Mouse (Mus musculus) activated CD4-positive, CD25-positive, alpha-beta regulatory T cell (primary cell): ENCODE results near the gene Hnrnpa3. TPM values are rescaled to one million over a fixed set of nuclear protein-coding genes. Genes with fewer than 3 reads are reported as not detected.

Source experiments
- polyA plus RNA-seq, 2 experiments: library from polyadenylated mRNA; unstranded; fragments of 100-300 nt; shearing (Covaris generic); gene quantifications; one replicate each; pipeline ENCODE4 v1.2.1; 2017

Gene Hnrnpa3
- polyA plus RNA-seq = 100 to 1,000 TPM in 1 of 2 experiments, 10 to 100 TPM in 1; 74.8 to 111 TPM

GRCm38 (mm10) chr2:75658727-75659628, at the start of gene Hnrnpa3:
Hnrnpa3 (plus strand) TSS chr2:75659261.

DNA sequence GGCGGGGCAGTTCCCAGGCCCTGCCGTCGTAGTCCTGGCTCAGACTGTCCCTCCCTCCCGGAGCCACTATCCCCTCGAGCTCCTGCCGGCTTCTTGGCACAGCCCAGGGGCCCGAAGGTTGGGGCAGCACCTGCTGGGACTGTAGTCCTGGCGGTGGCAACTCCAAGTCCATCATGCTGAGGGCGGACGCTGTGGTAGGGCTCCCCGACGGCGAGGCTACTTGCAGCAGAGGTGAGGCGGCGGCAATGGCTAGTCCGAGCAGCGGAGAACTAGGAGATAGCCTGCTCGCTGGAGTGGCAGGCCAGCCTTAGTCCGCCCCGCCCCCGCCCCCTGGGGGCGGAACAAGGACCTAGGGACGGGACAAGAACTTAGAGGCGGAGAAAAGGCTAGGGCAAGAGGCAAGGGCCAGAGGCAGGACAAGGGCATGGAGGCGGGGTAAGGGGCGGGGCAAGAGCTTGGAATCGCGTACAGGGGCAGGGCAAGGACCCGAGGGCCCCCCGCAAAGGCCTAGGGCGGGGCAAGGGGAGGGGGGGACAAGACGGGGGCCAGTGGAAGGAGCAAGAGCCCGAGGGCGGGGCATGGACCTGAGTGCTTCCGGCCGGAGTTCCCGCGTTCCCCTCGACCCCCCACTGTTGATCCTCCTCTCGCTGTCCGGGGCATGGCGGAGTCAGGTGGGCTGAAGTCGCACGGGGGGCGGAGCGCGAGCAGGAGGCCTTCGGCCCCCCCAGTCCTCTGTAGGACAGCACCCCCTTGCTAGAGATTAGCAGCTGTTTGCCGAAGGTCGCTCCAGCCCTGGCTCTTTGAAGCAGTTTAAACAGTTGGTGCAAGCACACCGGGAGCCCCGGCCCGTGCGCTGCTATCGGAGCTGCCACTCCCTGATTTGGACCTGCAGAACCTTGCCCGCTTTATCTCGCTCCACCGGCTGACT, 45.4 kb downstream of the Hnrnpa3 start, which contains the start of gene Nfe2l2:
TSS of gene Nfe2l2 (minus strand) at position 408 of the 928 bp plus-strand sequence.

Other genes with a start within 250 kb of the Hnrnpa3 start
- 10 to 100 TPM; 32.5 to 55.3 TPM for gene Nfe2l2, start 45.4 kb downstream of the Hnrnpa3 start, polyA plus RNA-seq
- gene Agps, start 172.9 kb downstream of the Hnrnpa3 start, polyA plus RNA-seq = 10 to 100 TPM; 49.0 to 50.8 TPM